Mouse (Mus musculus): ENCODE measurements at regions not wholly inside any gene's neighbourhood (a gene's known extent, or its start where the extent isn't known, plus 50 kb on each side); places are given as distances from the start of the nearest gene placed in this dataset.

DNA sequence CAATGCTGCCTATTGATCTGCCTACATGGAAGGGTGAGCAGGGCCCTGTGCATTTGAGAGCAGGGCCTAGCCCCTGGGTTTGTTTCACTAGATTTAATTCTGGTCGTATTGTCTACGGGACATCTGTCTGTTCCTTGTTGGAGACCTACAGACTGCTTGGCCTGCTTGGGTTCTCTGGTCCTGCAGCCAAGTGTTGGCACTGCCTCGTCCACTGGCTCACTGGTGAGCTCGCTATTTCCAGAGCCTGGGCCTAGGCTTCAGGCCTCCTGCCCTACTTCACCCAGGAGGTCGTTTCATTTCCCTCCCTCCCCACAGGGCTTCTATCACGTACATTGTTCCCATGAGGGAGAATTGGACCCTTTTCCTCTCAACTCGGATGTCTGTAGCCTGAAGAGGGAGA lies 62.2 kb upstream of the Blcap start:
- no peak for DNase-seq

DNA sequence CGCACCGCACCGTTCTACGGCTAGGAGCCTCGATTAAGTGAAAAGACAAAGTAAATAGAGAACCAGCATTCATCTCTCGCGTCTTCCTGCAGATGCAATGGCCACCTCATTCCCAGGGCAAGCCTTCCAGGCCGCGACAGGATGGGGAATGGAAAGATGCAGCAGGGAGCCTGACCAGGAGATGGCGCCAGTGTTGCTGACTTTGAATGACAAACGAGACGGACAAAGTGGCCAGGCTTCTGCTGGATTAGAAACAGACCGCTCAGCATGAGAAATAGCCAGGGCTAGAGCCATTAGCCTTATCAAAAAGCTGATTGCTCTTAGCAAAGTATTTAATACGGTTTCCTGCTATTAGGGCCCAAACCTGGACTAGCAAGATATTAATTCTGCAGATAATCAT lies 64.6 kb upstream of the Blcap start:
- DNase-seq = peak; percentile 76 to 86

DNA sequence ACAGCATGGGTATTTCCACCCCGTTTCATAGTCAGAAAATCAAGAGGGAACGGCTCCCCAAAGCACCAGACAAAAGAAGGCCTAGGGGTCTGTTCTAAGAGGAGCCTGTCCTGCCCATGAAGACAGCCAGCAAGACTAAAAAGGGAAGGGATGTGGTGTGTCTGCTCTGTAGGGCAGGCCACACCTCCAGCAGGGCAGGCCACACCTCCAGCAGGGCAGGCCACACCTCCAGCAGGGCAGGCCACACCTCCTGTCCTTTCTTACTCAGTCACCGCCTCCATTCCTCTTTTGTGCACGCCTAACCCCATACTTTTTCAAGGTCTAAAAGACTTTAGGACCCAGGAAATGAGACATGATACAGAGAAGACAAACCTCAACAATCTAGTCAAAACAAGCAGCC lies 69.8 kb upstream of the Blcap start:
- DNase-seq = peak in 1 of 2 experiments; percentile 8

DNA sequence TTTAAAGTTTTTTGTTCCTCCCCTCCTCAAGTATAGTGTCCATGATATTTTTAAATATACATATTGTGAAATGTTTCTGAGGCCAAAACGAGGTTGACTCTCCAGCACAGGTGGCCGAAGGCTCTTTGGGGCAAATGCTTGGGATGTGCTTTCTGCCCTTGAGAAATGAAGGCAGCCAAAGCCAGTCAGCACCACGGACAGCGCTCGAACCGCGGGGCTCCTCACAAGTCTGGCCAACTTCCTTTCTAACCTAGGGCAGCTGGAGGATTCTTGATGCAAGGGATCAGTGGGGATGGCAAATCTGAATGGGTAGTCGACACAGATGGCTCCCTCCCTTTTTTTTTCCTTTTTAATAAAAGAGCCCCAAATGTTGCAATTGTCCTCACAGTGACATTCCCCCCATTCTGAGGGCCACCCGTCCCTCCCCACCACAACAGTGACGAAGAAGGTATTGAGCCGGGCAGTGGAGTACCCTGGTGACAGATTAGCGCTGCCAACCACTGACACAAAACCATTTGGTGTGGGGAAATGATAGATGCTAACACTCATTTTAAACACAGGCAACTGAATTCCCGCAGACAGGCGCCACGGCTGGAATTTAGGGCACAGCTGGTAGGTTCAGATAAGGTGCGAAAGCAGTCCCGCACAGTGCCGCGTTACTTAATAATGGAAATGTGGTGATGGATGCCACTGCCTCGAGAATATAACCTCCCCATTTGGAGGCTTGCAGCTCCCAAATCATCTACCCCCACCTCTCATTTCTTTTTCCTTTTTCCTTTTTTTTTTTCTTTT lies 73.4 kb upstream of the Ctnnbl1 start:
- DNase-seq = peak; percentile 57 to 69

DNA sequence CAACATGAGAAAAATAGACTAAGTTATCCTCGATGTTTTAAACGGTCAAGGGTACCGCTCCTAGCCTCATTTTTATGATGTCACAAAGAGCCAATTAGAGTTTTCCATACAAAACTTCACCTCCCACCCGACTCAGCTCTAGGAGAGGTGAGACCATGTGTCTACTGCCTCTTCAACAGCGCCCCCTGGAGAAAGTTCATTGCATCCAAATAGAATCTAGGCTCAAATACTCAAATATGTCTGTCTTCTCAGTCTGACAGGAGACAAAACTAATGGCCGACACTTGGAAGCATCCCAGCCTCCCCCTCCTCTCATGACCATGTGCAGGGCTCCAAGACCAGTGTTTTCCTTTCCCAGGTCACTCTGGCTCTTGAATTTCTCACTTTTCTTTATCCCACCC lies 72.7 kb upstream of the Ctnnbl1 start:
- no peak for DNase-seq

DNA sequence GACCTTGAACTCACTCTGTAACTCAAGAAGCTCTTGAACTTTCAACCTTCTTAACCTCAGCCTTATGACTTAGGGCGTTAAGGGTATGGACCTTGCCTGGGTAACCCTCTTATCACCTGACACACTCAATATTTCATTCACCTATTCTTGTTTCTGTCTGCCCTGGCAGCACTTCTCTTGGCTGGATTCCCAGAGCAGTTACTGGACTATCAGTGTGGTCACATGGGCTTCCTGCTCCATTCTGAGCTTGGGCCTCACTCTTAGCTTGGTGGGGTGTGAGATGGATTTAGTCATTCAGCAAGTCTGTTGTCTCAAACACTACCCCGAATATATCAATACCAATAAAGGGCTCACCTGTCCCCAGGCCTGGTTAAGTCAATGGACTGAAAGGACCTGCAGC lies 67.0 kb upstream of the Ctnnbl1 start:
- DNase-seq = no peak

DNA sequence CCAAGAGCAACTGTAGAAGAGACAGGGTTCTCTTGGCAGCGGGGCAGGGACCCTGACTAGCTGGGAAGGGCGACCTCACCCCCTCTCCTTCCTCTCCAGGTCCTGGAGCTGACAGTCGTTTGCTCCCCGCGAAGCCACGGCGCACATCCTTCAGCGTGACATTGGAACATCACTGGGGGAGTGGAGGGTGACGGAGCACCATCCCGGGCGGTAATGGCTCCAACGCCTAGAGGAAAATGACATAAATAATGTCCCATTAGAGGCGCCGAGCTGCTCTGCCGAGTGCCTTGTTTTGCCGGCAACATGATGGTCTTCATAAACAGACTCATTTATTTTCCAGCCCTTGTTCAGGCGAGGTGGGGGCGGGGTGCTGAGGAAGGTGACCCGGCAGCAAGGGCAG lies 62.3 kb upstream of the Ctnnbl1 start:
- DNase-seq = no peak

DNA sequence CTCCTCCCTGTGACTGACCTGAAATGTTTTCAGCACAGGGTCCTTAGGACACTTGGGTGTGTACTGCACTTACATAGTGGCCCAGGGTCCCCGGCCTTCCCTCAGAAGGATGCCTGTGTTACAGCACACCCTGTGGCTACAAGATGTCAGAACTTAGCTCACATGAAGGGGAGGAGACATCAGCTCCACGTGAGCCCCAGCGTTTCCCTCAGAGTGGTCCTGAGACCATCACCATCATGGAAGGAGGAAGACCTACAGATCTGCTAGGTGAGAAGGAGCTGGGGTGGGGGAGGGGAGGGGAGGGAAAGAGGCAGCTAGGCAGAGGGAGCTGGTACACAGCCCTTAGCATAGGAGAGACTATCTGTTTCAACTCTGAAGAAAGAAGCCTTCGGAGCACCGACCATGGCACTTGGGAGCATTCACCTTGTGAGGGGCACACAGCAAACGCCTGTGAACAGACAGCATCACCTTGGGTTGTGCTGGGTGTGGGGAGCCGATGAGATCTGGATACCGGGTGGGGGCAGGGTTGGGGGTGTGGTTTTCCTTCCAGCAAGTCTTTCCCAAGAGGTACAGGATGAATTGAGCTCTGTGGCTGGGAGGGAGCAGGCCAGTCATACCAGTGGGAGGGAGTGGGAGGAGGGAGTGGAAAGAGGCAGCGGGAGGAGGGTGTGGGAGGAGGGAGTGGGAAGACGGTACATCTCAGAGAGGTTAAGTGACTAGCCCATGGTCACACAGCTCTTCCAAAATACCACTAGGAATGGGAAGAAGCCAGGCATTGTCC lies 60.6 kb upstream of the Ctnnbl1 start:
- DNase-seq = no peak

DNA sequence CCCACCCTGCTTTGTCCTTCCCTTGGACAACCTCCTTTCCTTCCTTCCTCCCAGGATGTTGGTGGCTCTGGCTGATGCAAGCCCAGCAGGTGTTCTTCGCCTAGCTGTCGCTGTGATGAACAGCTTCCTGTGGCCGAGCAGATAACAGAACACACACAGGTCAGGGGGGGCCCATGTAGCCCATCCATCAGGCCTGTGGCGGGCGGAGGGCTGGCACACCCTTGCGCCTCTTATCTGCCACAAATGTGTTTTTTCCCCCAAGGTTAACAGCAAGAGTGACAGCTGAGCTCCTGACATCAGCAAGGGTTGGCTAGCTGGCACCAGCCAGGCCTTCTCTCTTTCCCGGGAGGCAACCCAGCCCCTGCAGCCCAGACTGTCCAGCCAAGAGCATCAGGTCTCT lies 59.9 kb upstream of the Ctnnbl1 start:
- DNase-seq = no peak

DNA sequence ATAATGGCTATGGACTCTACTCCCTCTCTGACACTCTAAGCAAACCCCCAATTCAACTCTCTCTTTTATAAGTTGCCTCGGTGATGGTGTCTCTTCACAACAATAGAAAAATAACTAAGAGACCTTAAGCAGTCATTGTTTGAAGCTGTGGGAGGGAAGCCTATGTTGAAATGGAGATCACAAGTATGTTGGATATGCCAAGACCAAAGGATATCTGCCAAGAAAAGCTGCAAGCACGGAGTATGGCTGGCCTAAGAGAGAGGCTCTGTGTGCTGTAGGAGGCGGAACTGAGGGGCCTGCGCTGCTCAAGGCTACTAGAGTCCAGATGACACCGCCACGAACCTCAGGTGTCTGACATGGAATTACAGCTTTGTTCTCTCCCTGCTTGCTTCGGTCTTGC lies 55.3 kb upstream of the Ctnnbl1 start:
- no peak for DNase-seq

All from lung, postnatal 4 days (tissue).